Mouse (Mus musculus): ENCODE measurements at regions not wholly inside any gene's neighbourhood (a gene's known extent, or its start where the extent isn't known, plus 50 kb on each side); places are given as distances from the start of the nearest gene placed in this dataset.
A peak's percentile ranks its signal among the peaks of the same experiment; 100 is the strongest.
"Not testable (repeated sequence)": the region's sequence is repeated elsewhere in the genome, so short reads cannot be mapped to it uniquely, and the experiment has no call there.

DNA sequence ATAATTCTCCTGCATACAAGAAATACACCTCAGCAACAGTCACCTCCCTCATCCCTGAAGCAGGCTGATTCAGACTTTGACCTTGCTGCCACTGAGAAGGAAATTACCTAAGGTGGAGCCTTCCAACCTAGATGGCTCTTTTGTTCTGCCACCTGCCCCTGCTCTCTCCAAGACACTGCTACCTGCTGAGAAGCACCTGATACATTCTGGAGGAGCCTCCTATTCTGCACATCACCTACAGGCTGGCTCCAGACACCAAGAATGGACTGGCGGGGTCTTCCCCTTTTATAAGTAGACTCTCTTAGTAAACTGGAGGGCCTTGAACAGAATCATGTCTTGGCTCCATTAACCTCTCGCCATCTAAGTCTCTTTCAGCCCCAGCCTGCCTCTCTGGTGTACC, 1149.5 kb upstream of the 2610301B20Rik start:
- not testable (repeated sequence) for ATAC-seq (replicated peaks; ENCODE audit: low FRiP score, low TSS enrichment, poor library complexity, severe bottlenecking)

DNA sequence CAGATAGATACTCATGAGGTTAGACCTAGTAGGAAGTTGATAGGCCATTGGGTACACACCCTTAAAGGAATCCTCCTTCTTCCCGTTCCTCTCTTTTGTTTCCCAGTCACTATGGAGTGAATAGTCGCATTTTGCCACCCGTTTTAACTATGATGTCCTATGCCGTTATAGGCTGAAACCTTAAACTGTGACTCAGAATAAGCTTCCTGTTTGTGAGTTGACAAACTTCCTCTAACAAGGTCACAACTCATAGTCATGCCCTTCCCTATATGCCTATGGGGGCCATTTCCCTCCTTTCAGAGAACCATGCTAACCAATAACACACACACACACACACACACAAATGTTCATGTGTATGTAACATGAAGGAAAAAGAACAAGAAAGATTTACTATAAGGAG, 1136.6 kb upstream of the 2610301B20Rik start:
- ATAC-seq (replicated peaks; ENCODE audit: low FRiP score, low TSS enrichment, poor library complexity, severe bottlenecking) = no peak

DNA sequence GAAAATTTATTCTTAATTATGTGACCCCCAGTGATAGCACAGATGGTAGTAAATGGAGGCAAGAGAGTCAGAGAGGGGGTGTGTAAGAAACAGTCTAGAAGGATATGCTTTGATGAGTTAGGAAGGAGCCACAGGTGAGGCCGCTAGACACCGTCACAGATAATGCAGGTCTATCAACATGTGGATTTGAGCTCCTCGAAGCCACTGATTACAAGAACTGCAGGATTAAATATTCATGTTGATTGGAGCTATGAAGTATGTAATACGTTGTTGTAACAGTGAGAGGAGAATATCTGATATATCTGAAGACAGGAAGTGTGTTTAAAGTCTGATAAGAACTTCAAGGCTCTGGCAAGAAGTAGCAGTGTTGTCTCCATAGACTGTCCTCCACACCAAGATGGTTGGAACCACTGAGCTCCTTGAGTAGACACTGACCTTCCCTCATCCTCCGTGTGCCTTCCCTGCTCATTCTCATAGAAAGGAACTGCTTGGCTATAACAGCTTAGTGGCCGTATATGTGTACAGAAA, 1126.8 kb upstream of the 2610301B20Rik start:
- peak; percentile 95 for ATAC-seq (replicated peaks; ENCODE audit: low FRiP score, low TSS enrichment, poor library complexity, severe bottlenecking)

DNA sequence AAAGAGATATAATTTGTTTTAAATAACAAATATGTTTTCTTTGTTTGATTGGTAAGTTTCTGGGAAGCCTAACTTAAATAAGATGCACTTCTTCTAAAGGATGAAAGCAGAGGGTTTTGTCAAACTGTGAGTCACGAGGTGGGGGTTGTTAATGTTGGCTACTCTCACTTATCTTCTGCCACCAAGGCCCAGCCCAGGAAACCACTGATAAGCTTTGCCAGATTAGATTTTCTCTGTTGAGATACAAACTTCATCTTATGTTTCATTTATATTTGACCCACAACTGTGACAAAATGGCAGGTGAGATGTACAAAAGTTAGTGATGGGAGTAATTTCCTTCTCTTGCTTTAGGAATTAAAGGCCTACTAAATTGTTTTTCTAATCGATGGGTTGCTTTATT, 1126.2 kb upstream of the 2610301B20Rik start:
- ATAC-seq (replicated peaks; ENCODE audit: low FRiP score, low TSS enrichment, poor library complexity, severe bottlenecking) = no peak

DNA sequence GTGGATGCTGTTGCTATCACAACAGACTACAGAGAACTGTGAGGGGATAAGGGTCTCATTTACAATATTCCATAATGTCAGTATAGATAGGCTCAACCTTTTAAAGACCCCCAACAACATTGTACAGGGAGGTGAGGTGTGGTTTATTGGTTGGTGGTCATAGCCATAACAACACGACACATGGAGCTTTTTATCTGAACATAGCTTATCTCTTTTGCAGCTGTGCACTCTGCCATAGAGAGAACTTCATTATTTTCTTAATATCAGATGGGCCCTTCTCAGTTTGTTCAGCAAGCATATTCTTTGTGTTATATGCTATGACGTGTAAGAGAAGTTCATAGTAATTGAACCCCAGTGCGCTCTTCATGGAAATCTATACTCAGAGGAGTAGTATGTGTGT, 1124.4 kb upstream of the 2610301B20Rik start:
- ATAC-seq (replicated peaks; ENCODE audit: low FRiP score, low TSS enrichment, poor library complexity, severe bottlenecking) = peak; percentile 31; the same call in 1 of the 2 replicates

DNA sequence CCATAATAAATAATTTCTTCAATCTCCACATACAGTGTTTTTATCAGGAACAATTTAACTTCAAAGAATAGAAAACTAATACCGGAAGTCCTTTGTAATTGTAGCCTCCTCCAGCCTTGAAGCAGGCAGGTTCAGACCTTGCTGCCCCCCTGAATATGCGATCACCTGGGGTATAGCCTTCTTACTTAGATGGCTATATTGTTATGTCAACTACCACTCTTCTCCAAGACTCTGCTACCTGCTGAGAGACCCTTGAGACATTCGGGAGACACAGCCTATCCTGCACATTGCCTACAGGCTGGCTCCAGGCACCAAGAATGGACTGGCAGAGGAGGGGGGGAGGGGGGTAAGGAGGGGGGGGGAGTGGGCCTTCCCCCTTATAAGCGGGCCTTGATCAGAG, 1123.9 kb upstream of the 2610301B20Rik start:
- ATAC-seq (replicated peaks; ENCODE audit: low FRiP score, low TSS enrichment, poor library complexity, severe bottlenecking) = no peak

DNA sequence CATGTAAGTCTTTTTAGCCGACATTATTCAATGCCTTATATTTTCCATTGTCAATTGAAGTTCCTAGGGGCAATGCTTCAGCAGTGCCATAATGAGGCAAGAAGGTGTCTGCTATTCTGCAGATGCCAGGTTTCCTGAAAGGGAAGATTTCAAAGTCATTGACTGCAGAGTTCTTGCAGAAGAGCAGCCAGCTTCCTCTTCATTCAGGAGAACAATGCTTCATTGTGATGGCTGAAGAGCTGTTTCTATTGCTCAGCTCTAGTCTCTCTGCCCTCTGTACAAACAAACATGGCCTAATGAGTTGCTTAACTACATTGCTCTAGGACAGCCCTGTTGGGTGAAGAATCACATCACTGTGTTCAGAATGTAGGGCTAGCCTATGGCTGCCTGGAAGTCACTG, 1111.0 kb upstream of the 2610301B20Rik start:
- ATAC-seq (replicated peaks; ENCODE audit: low FRiP score, low TSS enrichment, poor library complexity, severe bottlenecking) = no peak

DNA sequence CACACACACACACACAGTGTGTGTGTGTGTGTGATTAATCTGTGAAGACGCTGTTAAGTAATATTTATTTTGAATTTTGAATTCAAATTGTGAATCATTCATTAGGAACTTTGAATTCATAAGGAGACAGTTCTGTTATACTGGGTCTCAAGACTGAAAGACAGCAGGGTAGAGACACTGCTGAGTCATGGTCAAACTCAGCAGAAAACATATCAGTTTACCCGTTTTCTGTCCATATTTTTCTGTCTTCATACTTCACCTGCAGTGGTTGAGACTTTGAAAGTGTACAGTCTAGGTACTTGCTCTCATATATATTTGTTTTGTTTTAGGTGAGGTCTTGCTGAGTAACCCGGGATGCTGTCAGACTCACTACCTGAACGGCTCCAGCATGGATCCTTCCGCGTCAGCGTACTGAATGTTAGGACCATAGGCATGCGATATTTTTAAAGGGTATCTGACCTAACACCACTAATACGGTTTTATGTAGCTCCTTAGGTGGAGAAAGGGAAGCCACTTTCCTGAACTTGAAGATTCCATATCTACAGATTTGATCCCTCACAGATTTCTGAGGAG, 1104.6 kb upstream of the 2610301B20Rik start:
- ATAC-seq (replicated peaks; ENCODE audit: low FRiP score, low TSS enrichment, poor library complexity, severe bottlenecking) = 0 out of 2 replicates have a peak, but pooled peaks have one; percentile 19

DNA sequence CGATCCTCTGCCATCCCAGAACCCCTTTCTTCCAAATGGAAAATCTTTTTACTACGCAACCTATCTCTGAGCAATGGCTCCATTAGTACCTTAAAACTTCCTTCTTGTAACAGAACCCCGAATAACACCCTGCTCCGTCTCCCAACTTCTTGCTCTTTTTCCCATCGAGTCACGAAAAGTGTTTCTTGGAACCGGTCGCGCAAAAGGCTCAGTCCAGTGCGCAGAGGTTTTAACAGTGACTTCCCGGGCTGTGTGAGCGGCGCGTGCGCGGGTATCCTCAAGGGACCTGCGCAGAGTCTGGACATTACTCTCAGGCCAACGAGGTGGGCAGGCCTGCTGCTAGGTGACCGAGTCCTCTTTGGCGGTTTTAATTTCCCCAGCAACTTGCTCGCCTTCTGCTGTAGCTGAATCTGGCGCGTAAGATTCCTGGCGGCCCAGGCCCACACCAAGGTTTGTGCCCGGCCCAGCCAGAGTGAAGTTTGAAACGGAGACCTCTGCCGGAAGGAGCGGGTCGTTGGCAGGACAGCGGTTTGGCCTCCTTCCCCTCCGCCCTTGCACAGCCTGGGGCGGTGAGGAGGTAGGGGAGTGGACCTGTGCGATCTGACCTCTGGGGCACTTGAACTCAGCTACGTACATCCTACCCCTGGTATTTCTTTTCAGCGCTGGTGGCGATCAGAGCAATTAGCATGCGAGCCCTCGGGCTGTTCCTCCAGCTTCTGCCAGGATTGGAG, 1103.8 kb upstream of the 2610301B20Rik start:
- peak; percentile 92 for ATAC-seq (replicated peaks; ENCODE audit: low FRiP score, low TSS enrichment, poor library complexity, severe bottlenecking)

DNA sequence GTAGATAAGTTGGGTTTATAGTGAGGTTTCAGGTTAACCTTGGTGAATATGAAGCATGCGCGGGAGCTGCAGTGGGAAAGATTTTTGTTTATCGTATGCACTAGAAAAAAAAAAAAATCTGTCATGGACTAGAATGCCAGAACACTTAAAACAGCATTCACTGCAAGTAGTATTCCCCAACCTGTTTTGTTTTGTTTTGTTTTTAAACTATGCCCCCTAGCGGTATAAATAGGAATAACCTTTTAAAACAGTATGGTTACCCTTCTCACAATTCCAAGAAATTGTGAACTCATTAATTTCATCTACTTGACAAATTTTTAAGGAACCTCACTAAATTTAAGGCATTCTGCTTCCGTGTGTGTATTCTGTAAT, 1103.2 kb upstream of the 2610301B20Rik start:
- peak; percentile 64 for ATAC-seq (replicated peaks; ENCODE audit: low FRiP score, low TSS enrichment, poor library complexity, severe bottlenecking)

DNA sequence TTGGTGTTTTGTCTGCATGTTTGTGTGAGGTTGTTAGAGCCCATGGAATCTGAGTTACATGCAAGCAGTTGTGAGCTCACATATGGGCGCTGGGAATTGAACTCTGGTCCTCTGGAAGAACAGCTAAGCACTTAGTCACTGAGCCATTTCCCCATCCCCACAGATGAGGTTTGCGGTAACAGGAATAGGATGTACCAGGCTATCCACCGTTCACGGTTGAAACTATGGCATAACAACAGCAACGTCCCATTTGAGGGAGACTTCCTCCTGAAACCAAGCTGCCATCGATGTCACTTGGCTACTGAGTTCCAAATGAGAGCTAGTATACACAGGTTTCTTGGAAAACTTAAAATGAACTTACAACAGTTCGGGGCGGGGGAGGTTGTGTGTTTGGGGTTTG, 1095.9 kb upstream of the 2610301B20Rik start:
- ATAC-seq (replicated peaks; ENCODE audit: low FRiP score, low TSS enrichment, poor library complexity, severe bottlenecking) = no peak

DNA sequence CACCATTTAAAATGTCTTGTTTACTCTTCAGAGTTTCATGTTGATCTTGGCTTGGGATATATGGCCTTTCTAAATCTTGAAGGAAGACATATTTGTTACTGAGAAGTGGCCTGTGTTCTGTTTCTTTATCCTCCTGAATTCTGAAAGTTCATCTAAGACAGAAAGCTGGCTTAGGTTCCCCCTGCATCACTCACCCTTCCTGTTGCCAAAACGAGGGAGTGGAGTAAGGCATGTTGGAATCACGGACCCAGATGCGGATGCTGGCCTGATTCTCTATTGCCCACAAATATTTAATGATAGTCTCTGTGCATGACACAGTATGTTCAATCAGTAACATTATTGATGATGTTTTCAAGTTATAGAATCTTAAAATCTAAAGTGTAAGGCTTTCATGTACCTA, 1094.7 kb upstream of the 2610301B20Rik start:
- ATAC-seq (replicated peaks; ENCODE audit: low FRiP score, low TSS enrichment, poor library complexity, severe bottlenecking) = no peak

DNA sequence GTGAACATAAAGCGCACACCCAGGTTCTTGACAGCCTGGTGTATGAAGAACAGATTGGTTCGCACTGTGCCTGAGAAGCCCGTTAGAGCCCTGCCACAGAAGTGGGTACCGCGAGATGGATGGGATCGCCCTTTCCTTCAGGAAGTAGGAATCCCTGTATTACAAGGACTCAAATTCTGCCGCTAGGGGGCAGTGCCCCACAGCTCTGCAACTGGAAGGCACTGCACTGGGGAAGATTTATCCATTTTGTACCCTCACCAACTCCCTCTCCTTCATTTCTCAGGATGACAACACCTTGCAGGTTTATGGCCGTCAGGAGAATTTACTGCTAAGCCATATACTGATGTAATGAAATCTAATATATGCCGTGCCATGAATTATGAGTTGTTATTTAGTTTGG, 1094.1 kb upstream of the 2610301B20Rik start:
- peak; percentile 47 for ATAC-seq (replicated peaks; ENCODE audit: low FRiP score, low TSS enrichment, poor library complexity, severe bottlenecking)

DNA sequence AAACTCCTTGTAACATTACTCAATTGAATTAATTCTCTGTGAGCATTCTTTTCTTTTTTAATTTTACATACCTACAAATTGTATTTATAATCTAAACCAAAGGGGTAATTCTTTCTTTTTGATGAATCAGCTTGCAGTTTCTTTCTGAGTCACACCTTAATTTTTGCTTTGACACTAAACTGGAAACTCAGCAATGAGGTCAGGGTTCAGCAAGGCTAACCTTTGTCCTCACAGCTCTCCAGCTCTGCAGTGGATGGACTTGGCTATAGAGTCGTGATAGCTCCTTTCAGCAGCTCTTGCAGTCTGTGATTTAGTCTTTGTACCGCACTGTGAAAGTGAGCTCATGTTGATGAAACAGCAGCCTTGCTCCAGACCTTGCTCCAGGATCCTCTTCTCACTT, 1093.0 kb upstream of the 2610301B20Rik start:
- ATAC-seq (replicated peaks; ENCODE audit: low FRiP score, low TSS enrichment, poor library complexity, severe bottlenecking) = no peak

DNA sequence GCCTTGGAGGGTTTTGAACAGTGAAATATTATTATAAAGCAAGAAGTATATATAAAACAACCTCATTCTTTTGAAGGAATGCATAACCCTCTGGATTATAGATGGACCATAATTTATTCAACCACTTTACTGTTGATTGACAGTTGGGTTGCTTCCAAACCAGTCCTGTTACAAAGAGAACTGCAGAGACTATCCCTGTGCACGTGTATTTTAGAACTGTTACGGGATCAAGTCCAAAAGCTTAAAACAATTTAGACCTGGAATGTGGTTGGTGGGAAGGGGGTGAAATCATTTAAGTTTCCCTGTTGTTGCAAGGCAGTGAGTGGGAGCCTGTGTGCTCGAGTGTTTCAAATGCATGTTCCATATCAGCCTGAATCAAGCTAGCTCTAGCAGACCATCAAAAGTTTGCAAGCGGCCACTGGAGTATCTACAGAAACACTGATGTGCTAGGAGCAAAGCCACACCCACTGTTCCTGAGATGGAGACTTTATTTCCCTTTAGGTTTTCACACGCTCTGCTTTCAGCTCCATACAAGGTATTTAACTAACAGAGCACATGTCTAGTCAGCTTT, 1086.4 kb upstream of the 2610301B20Rik start:
- ATAC-seq (replicated peaks; ENCODE audit: low FRiP score, low TSS enrichment, poor library complexity, severe bottlenecking) = no peak

DNA sequence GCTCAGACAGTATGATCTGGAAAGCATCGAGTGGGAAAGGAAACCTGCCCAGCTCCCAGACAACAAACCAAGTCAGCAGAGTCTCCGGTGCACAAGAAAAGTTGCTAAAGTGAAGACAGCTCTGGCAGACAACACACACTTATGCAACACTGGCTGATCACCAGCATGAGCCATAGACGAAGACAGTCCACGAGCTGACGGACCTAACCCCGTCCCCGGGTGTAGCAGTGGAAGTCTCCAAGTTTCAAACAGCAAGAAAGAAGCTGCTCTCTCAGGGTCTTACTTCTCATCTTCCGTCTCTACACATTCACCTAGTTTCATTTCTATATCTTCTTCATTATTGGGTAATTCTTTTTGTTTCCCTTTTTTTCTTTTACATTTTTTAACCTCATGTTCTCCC, 1083.8 kb upstream of the 2610301B20Rik start:
- ATAC-seq (replicated peaks; ENCODE audit: low FRiP score, low TSS enrichment, poor library complexity, severe bottlenecking) = no peak
